Mouse (Mus musculus): ENCODE measurements at regions not wholly inside any gene's neighbourhood (a gene's known extent, or its start where the extent isn't known, plus 50 kb on each side); places are given as distances from the start of the nearest gene placed in this dataset.

DNA sequence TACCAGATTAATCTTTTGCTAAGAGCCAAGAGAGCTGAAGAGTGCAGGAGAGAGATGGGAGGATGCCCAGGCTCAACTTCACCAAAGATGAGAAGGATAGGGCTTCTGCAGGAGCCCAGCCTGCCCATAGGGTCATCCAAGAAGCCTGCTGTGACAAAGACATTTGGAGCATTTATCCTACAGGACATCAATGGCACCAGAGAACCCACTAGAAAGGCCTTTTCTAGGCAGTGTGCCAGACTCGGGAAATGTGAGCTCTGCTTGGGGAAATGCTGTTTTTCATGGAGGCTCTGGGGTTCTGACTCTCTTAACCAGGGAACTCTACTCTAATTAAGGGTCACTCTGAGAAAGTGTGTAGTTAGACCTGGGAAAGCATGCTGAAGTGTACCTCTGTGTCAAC lies 470.8 kb downstream of the 1190002N15Rik start:
- TF ChIP-seq CTCF (IDR thresholded peaks at IDR 0.05; ENCODE audit: borderline replicate concordance, control insufficient read depth, extremely low read depth, insufficient read depth, low read length, poor library complexity) (no peak), POLR2A (IDR thresholded peaks at IDR 0.05; ENCODE audit: control insufficient read depth, extremely low read depth, insufficient read depth, low read length, poor library complexity) (no peak)

All from thymus, adult 2 months (tissue).